8 mouse cellular contexts compared by ENCODE assay signal in the genomic region with DNA sequence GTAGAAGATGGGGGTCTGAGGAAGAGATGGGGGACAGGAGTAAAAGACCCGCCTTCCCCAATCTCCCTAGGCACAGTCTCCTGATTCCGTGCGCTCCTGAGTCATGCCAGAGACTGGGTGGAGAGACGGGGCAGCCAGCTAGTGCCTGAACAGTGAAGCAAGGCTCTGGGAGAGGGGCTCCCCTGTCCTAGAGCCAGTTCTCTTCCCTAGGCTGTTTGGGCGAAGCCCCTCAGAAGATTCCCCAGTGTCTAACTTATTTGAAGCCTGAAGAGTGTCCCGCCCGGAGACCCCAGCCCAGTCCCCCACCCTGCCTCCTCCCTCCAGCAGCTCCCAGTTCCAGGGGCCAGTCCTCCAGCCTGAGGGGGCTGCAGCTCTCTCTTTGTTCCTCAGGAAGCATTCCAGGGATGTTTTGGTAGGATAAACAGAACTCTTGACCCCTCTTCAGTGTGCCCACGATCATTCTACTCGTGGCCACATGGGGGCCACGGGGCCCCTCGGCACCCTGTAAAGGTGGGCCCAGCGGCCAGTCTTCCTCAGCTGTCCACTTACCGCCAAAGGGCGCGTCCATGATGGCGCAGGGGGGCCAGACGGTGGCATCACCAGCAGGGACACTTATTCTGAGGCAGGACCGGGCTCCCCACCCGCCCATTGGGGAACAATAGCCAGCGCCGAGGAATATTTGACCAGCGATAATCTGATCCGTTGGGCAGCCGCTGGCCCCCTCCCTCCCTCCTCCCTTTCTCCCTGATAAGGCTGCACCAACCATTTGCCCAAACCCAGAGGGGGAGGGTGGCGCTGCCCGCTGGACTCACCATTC. TPM values are rescaled to one million over a fixed set of nuclear protein-coding genes. Genes with fewer than 3 reads are reported as not detected.
A peak's percentile ranks its signal among the peaks of the same experiment; 100 is the strongest.
DNase-seq lines count a peak whose midpoint lies in the region; ATAC-seq and TF ChIP-seq lines count a peak whose summit lies in the region.

No protein-coding gene starts in this region.

- WGBS in heart, embryonic 10.5 days, result 14% methylated on average over 26 of the region's 26 CpGs
- 27% methylated on average over 26 of the region's 26 CpGs for WGBS in midbrain, embryonic 10.5 days
- 32% methylated on average over 26 of the region's 26 CpGs for WGBS in midbrain, postnatal 0 days
- 29% methylated on average over 26 of the region's 26 CpGs for WGBS in liver, embryonic 12.5 days (ENCODE audit: insufficient replicate concordance)
- WGBS in stomach, postnatal 0 days, result 19% methylated on average over 26 of the region's 26 CpGs

- DNase-seq in heart, embryonic 10.5 days (ENCODE audit: low spot score), result peak; percentile 79
- DNase-seq in heart, adult 18-20 months, result no peak
- DNase-seq in midbrain, embryonic 10.5 days (ENCODE audit: low spot score), result peak; percentile 54
- no peak for DNase-seq in midbrain, postnatal 0 days (ENCODE audit: low spot score)
- DNase-seq in stomach, postnatal 0 days (ENCODE audit: low spot score), result peak; percentile 85
- no peak for DNase-seq in layer of hippocampus, adult 8-10 months (ENCODE audit: low spot score in 2 of 2)

- H3K4me1 ChIP-seq in heart, embryonic 10.5 days, result peaks cover 60% of the 10 kb centered on the region
- peaks cover 43% of the 10 kb centered on the region for H3K4me1 ChIP-seq in midbrain, embryonic 10.5 days
- no peaks in the 10 kb centered on the region for H3K4me1 ChIP-seq in midbrain, postnatal 0 days (ENCODE audit: insufficient read depth, low read length)
- peaks cover 36% of the 10 kb centered on the region for H3K4me1 ChIP-seq in liver, embryonic 12.5 days
- no peaks in the 10 kb centered on the region for H3K4me1 ChIP-seq in stomach, postnatal 0 days (replicated peaks; ENCODE audit: control insufficient read depth, insufficient read depth)

- no peaks in the 10 kb centered on the region for H3K9me3 ChIP-seq in heart, embryonic 10.5 days
- H3K9me3 ChIP-seq in midbrain, embryonic 10.5 days (replicated peaks), result no peaks in the 10 kb centered on the region
- no peaks in the 10 kb centered on the region for H3K9me3 ChIP-seq in midbrain, postnatal 0 days (ENCODE audit: low read length)
- no peaks in the 10 kb centered on the region for H3K9me3 ChIP-seq in liver, embryonic 12.5 days (replicated peaks)
- no peaks in the 10 kb centered on the region for H3K9me3 ChIP-seq in stomach, postnatal 0 days (ENCODE audit: control insufficient read depth, low read length)

- H3K4me2 ChIP-seq in midbrain, postnatal 0 days (ENCODE audit: low read depth, low read length, poor library complexity, severe bottlenecking), result no peak overlapping the region
- H3K4me2 ChIP-seq in liver, embryonic 12.5 days, result peak overlapping the region; percentile 10
- H3K4me2 ChIP-seq in stomach, postnatal 0 days (replicated peaks; ENCODE audit: low read depth), result peak overlapping the region; percentile 48

- H3K36me3 ChIP-seq in heart, embryonic 10.5 days, result peaks cover 21% of the 10 kb centered on the region
- no peaks in the 10 kb centered on the region for H3K36me3 ChIP-seq in midbrain, embryonic 10.5 days
- H3K36me3 ChIP-seq in midbrain, postnatal 0 days (ENCODE audit: insufficient read depth, low read length), result no peaks in the 10 kb centered on the region
- H3K36me3 ChIP-seq in liver, embryonic 12.5 days, result peaks cover 20% of the 10 kb centered on the region
- no peaks in the 10 kb centered on the region for H3K36me3 ChIP-seq in stomach, postnatal 0 days (ENCODE audit: control insufficient read depth, insufficient read depth, low read length)

- ATAC-seq in midbrain, postnatal 0 days (ENCODE audit: low FRiP score), result no peak
- 0 out of 2 replicates have a peak, but pooled peaks have one; percentile 7 for ATAC-seq in liver, embryonic 12.5 days
- ATAC-seq in stomach, postnatal 0 days (ENCODE audit: low FRiP score, low TSS enrichment), result peak; percentile 54
- ATAC-seq in inflammation-experienced regulatory T-cells, adult 6 months, result no peak

- no peak for TF ChIP-seq EP300 in stomach, postnatal 0 days (optimal IDR thresholded peaks at IDR 0.05)

- no peaks in the 10 kb centered on the region for H3K27me3 ChIP-seq in heart, embryonic 10.5 days (ENCODE audit: insufficient read depth, poor library complexity, severe bottlenecking)
- no peaks in the 10 kb centered on the region; the same call in 1 of the 2 replicates for H3K27me3 ChIP-seq in midbrain, embryonic 10.5 days (ENCODE audit: low read depth, poor library complexity, severe bottlenecking)
- H3K27me3 ChIP-seq in midbrain, postnatal 0 days (ENCODE audit: insufficient read depth, low read length), result no peaks in the 10 kb centered on the region
- H3K27me3 ChIP-seq in liver, embryonic 12.5 days (replicated peaks), result peaks cover 20% of the 10 kb centered on the region
- no peaks in the 10 kb centered on the region for H3K27me3 ChIP-seq in stomach, postnatal 0 days (ENCODE audit: control insufficient read depth, insufficient read depth, low read length)

- no peak for TF ChIP-seq CTCF in midbrain, postnatal 0 days (IDR thresholded peaks at IDR 0.05)
- TF ChIP-seq CTCF in stomach, postnatal 0 days (IDR thresholded peaks at IDR 0.05; ENCODE audit: low read depth), result no peak

- peak overlapping the region; percentile 85 for H3K27ac ChIP-seq in heart, embryonic 10.5 days
- peak overlapping the region; percentile 89 for H3K27ac ChIP-seq in midbrain, embryonic 10.5 days (replicated peaks)
- H3K27ac ChIP-seq in midbrain, postnatal 0 days (ENCODE audit: low read depth, low read length), result no peak overlapping the region
- H3K27ac ChIP-seq in liver, embryonic 12.5 days, result peak overlapping the region; percentile 42; the same call in 1 of the 2 replicates
- peak overlapping the region; percentile 78 for H3K27ac ChIP-seq in stomach, postnatal 0 days (replicated peaks)

- peak overlapping the region; percentile 48 for H3K4me3 ChIP-seq in heart, embryonic 10.5 days
- H3K4me3 ChIP-seq in midbrain, embryonic 10.5 days, result peak overlapping the region; percentile 44
- H3K4me3 ChIP-seq in midbrain, postnatal 0 days (ENCODE audit: low read depth, low read length), result no peak overlapping the region
- no peak overlapping the region for H3K4me3 ChIP-seq in liver, embryonic 12.5 days
- peak overlapping the region; percentile 15 for H3K4me3 ChIP-seq in stomach, postnatal 0 days (ENCODE audit: low read depth, low read length)

- H3K9ac ChIP-seq in midbrain, postnatal 0 days (replicated peaks; ENCODE audit: low read length, poor library complexity, severe bottlenecking), result no peak overlapping the region
- H3K9ac ChIP-seq in liver, embryonic 12.5 days, result no peak overlapping the region
- H3K9ac ChIP-seq in stomach, postnatal 0 days (ENCODE audit: low read length), result peak overlapping the region; percentile 51

RNA-seq across cellular contexts. Expression of a gene that starts 15.7 kb away (rescaled TPM):
- polyA plus RNA-seq in heart, embryonic 10.5 days (2016; fragmentation: Nextera tagmentation; extraction: Ambion mirVana), result 17.4 and 30.6 TPM in 2 replicates
- 1 to 10 TPM; 4.2 to 6.2 TPM for total RNA-seq in heart, adult 18-20 months (2021)
- 2.1 and 2.2 TPM in 2 replicates for polyA plus RNA-seq in midbrain, embryonic 10.5 days (2016; fragmentation: Nextera tagmentation; extraction: Ambion mirVana)
- total RNA-seq in midbrain, postnatal 0 days (2014; rRNA removed), result 1.7 and 2.2 TPM in 2 replicates
- 0.91 and 0.94 TPM in 2 replicates for polyA plus RNA-seq in midbrain, postnatal 0 days (2015; fragmentation: Nextera tagmentation; extraction: Ambion mirVana)
- polyA plus RNA-seq in liver, embryonic 12.5 days (2016; fragmentation: Nextera tagmentation; extraction: Ambion mirVana), result 6.6 TPM in 2 replicates
- 9.6 and 10.7 TPM in 2 replicates for polyA plus RNA-seq in stomach, postnatal 0 days (2015; fragmentation: Nextera tagmentation; extraction: Ambion mirVana)
- polyA plus RNA-seq in inflammation-experienced regulatory T-cells, adult 6 months (2017; shearing (Covaris generic)), result not detected
- 10 to 100 TPM; 31.6 to 37.2 (median 36.7) TPM for total RNA-seq in layer of hippocampus, adult 8-10 months (2022)

RNA-seq across cellular contexts. Expression of a gene that starts 20.9 kb away (rescaled TPM):
- polyA plus RNA-seq in heart, embryonic 10.5 days (2016; fragmentation: Nextera tagmentation; extraction: Ambion mirVana), result 96.5 and 128 TPM in 2 replicates
- total RNA-seq in heart, adult 18-20 months (2021), result 1 to 10 TPM; 4.7 to 5.2 TPM
- 165 and 188 TPM in 2 replicates for polyA plus RNA-seq in midbrain, embryonic 10.5 days (2016; fragmentation: Nextera tagmentation; extraction: Ambion mirVana)
- total RNA-seq in midbrain, postnatal 0 days (2014; rRNA removed), result 19.8 and 20.9 TPM in 2 replicates
- polyA plus RNA-seq in midbrain, postnatal 0 days (2015; fragmentation: Nextera tagmentation; extraction: Ambion mirVana), result 20.5 and 21.8 TPM in 2 replicates
- polyA plus RNA-seq in liver, embryonic 12.5 days (2016; fragmentation: Nextera tagmentation; extraction: Ambion mirVana), result 198 and 200 TPM in 2 replicates
- 27.8 and 29.2 TPM in 2 replicates for polyA plus RNA-seq in stomach, postnatal 0 days (2015; fragmentation: Nextera tagmentation; extraction: Ambion mirVana)
- 100 to 1,000 TPM in 1 of 3 experiments, 10 to 100 TPM in 2; 51.3 to 106 (median 64.4) TPM for polyA plus RNA-seq in inflammation-experienced regulatory T-cells, adult 6 months (2017; shearing (Covaris generic))
- 10 to 100 TPM in 2 of 4 experiments, 1 to 10 TPM in 2; 8.9 to 12.2 (median 9.9) TPM for total RNA-seq in layer of hippocampus, adult 8-10 months (2022)

RNA-seq across cellular contexts. Expression of a gene that starts 21.0 kb away (rescaled TPM):
- polyA plus RNA-seq in heart, embryonic 10.5 days (2016; fragmentation: Nextera tagmentation; extraction: Ambion mirVana), result 384 and 400 TPM in 2 replicates
- 100 to 1,000 TPM; 138 to 161 TPM for total RNA-seq in heart, adult 18-20 months (2021)
- polyA plus RNA-seq in midbrain, embryonic 10.5 days (2016; fragmentation: Nextera tagmentation; extraction: Ambion mirVana), result 351 and 361 TPM in 2 replicates
- 61.4 and 84.7 TPM in 2 replicates for total RNA-seq in midbrain, postnatal 0 days (2014; rRNA removed)
- 279 and 299 TPM in 2 replicates for polyA plus RNA-seq in midbrain, postnatal 0 days (2015; fragmentation: Nextera tagmentation; extraction: Ambion mirVana)
- polyA plus RNA-seq in liver, embryonic 12.5 days (2016; fragmentation: Nextera tagmentation; extraction: Ambion mirVana), result 350 and 353 TPM in 2 replicates
- 330 and 370 TPM in 2 replicates for polyA plus RNA-seq in stomach, postnatal 0 days (2015; fragmentation: Nextera tagmentation; extraction: Ambion mirVana)
- 100 to 1,000 TPM; 337 to 380 (median 368) TPM for polyA plus RNA-seq in inflammation-experienced regulatory T-cells, adult 6 months (2017; shearing (Covaris generic))
- 10 to 100 TPM; 73.3 to 92.9 (median 81.3) TPM for total RNA-seq in layer of hippocampus, adult 8-10 months (2022)

RNA-seq across cellular contexts. Expression of a gene that starts 42.2 kb away (rescaled TPM):
- polyA plus RNA-seq in heart, embryonic 10.5 days (2016; fragmentation: Nextera tagmentation; extraction: Ambion mirVana), result 76.6 and 89.6 TPM in 2 replicates
- total RNA-seq in heart, adult 18-20 months (2021), result 10 to 100 TPM; 23.6 to 26.1 TPM
- polyA plus RNA-seq in midbrain, embryonic 10.5 days (2016; fragmentation: Nextera tagmentation; extraction: Ambion mirVana), result 171 and 192 TPM in 2 replicates
- 180 and 184 TPM in 2 replicates for total RNA-seq in midbrain, postnatal 0 days (2014; rRNA removed)
- polyA plus RNA-seq in midbrain, postnatal 0 days (2015; fragmentation: Nextera tagmentation; extraction: Ambion mirVana), result 150 and 153 TPM in 2 replicates
- 86.4 and 91.6 TPM in 2 replicates for polyA plus RNA-seq in liver, embryonic 12.5 days (2016; fragmentation: Nextera tagmentation; extraction: Ambion mirVana)
- polyA plus RNA-seq in stomach, postnatal 0 days (2015; fragmentation: Nextera tagmentation; extraction: Ambion mirVana), result 36.3 TPM in 2 replicates
- polyA plus RNA-seq in inflammation-experienced regulatory T-cells, adult 6 months (2017; shearing (Covaris generic)), result 1 to 10 TPM; 5.4 to 6.0 (median 5.7) TPM
- total RNA-seq in layer of hippocampus, adult 8-10 months (2022), result 100 to 1,000 TPM; 188 to 213 (median 199) TPM

Comparison
In these comparisons a context has a peak if more than half of its experiments do, and no peak if none do; other contexts are left out.
1. DNase-seq: peak in heart, embryonic 10.5 days (single experiment), midbrain, embryonic 10.5 days (single experiment) and stomach, postnatal 0 days (single experiment); none in heart, adult 18-20 months (0 of 2), midbrain, postnatal 0 days (single experiment) and layer of hippocampus, adult 8-10 months (0 of 2).
2. H3K4me3 ChIP-seq: peak in heart, embryonic 10.5 days (single experiment), midbrain, embryonic 10.5 days (single experiment) and stomach, postnatal 0 days (single experiment); none in midbrain, postnatal 0 days (single experiment) and liver, embryonic 12.5 days (single experiment).
3. ATAC-seq: peak in liver, embryonic 12.5 days (single experiment) and stomach, postnatal 0 days (single experiment); none in midbrain, postnatal 0 days (single experiment) and inflammation-experienced regulatory T-cells, adult 6 months (single experiment).